Mouse (Mus musculus): ENCODE data around the gene Cd164.
A peak's percentile ranks its signal among the peaks of the same experiment; 100 is the strongest.

The Cd164 gene

DNA sequence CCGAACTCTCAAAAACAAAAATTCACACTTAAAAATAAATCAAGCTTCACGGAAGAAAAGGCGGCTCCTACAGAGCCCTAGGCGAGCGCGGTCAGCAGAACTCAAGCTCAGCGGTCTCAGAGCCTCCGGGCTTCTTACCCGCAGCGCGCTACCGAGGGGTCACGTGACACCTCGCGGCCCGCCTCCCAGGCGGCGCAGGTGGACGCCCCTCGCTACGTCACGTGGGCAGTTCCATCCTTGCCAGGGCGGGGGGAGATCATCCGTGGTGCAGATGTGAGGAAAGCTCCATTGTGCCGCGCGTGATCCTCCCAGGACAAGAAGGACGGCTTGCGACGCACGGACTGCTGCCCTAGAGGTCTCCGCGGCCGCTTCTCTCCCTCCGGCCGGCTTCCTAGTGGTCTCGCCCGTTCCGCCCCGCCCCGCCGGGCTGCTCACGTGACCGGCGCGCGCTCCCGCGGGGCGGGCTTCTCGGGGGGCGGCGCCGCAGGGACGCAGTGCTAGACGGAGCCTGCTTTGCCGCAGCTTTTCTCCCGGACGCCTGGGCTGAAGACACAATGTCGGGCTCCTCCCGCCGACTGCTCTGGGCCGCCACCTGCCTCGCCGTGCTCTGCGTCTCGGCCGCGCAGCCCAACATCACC, at the start of gene Cd164:
Gene Cd164, plus strand, starts transcription at position 434 of the 638 bp plus-strand sequence.
- peak; percentile 96 for DNase-seq

DNA sequence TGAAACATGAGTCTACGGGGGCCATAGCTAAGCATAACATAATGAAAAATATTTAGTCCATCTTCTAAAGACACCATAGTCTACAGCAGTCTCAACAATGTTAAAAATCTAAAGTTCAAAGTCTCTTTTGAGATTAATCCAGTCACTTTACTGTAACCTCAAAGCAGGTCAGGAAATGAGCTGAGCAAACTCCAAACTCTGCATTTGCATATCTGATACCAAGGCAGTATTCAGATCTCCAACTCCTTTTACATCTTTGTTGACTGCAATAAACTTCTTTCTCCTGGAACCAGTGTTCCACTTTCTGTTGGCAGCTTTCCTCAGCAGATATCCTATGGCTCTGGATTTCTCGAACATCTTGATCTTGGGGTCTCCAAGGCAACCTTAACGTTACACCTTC, 48.5 kb upstream of the Cd164 start:
- no peak for DNase-seq

DNA sequence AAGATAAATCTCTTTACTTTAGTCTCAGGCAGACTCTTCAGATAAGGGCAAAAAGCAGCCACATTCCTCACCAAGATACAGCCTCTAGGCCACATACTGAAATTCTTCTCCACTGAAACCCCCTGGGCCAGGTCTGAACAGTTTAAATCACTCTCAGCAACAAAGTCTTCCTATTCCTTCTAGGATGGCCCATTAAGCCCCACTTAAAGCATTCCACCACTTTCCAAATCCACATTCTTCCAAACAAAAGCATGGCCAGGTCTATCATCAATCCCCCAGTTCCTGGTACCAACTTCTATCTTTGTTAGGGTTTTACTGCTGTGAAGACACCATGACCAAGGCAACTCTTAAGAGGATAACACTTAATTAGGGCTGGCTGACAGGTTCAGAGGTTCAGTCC, 46.7 kb upstream of the Cd164 start:
- DNase-seq, result no peak

DNA sequence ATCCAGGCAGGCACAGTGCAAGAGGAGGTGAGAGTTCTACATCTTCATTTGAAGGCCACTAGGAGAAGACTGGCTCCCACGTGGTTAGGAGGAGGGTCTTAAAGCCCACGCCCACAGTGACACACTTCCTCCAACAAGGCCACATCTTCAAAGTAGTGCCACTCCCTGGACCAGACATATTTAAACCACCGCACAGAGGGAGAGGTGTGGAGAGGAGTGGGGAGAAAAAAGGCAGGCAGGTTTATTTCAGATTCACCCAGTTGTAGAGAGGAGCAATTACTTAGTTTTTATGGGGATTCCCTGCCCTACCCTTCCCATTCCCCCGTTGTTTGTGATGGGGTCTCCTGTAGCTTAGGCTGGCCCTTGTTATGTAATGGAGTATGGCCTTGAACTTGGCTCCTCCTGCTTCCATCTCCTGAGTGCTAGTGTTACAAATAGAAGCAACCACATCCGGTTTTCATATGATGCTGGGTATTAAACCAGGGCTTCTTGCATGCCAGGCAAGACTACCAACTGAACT, 46.2 kb upstream of the Cd164 start:
- DNase-seq, result no peak

DNA sequence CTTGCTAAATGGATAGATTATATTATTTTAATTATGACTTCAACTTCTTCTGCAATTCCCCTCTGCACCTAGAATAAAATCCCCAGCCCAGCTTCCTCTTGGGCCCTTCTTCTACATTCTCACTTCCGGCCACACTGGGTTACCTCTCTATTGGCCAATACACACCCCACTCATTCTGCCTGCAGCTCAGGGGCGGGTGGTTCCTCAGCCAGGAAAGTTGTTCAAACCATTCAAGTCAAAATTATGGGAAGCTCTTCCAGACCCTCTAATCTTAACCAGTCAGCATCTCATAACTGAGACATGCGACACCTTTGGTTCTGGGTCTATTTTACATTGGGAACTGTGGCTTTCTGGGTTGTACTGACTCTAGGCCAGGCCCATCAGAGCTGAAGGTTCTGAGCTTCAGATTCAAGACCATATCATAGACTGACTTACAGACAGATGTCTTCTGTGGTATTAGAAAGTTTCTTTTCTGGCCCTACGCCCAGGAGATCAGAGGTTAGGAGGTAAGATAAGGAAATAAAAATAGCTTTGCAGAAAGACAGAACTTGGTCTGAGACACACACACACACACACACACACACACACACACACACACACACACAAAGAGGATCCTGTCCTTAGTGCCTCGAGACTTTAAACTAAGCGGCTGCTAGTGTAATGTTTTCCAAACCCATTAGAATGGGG, 45.3 kb upstream of the Cd164 start:
- DNase-seq, result no peak

DNA sequence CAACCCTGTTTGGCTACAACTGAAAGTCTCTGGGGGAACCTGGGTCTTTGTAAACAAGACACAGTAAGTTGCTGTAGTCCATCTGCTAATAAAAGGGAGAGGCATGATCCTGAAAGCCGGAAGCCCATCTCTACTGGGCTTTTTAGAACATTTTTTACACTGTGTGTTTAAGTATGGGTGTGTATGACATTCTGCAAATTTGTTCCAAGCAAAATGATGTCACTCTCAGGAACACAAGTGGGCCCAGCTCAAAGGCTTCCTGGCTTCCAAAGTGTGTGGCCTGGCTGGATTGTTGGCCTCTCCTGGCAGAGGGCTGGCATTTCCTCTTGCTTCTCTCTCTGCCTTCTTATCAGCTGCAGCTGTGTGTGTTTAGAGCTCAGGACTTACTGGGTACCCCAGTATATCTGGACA, 44.2 kb upstream of the Cd164 start:
- no peak for DNase-seq

DNA sequence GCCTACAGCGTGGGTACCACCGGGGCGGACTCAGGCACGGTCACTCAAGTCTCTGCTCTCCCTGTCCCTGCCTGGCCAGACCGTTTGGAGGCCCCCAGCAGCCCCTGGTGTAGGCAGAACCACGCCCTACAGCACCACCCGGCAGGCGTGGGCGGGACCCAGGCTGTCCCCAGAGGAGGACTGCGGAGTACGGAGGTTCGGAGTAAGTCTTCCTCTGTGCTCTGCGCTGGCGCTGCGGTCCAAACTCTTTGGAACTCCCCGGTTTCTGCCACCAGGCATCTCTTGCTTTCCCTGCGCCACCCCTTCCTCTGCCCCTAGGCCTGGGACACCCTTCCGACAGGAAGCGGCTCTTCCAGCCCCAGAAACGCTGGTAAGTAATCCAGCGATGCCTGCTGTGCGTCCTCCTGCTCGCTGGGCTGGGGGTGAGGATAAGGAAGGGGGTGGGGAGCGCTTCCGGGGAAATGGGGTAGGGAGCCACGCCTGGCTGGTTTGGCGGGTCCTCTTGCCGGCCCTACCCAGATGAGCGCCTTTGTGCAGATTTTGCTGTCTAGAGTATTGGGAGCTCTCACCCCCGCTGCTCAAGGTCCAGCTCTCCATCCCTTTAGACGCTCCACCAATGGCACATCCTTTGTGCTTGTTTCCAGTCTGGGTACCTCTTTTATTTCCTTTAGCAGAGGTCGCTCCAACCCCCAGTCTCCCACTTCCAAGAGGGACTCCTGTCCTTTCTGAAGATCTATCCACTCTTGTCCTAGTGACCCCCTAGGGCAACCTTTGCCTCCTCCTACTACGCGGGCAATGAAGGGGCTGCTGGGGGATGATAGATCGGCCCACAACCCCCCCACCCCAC, 42.8 kb upstream of the Cd164 start, which contains the start of gene Mical1:
Gene Mical1, plus strand, starts transcription at position 144 of the 847 bp plus-strand sequence.
- DNase-seq, result peak in 1 of 2 experiments; percentile 31

DNA sequence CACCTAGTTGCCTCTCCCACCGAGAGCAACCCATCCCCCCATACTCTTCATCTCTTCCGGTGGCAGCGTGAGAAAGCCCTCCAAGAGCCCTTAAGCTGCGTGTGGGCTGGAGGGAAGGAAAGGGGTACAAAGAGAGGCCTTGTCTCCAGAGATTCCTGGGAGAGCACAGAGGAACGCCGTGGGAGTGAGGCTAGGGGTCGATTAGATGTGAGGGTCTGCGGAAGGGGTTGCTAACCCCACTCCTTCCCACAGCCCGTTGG, 42.3 kb upstream of the Cd164 start:
- DNase-seq, result no peak

DNA sequence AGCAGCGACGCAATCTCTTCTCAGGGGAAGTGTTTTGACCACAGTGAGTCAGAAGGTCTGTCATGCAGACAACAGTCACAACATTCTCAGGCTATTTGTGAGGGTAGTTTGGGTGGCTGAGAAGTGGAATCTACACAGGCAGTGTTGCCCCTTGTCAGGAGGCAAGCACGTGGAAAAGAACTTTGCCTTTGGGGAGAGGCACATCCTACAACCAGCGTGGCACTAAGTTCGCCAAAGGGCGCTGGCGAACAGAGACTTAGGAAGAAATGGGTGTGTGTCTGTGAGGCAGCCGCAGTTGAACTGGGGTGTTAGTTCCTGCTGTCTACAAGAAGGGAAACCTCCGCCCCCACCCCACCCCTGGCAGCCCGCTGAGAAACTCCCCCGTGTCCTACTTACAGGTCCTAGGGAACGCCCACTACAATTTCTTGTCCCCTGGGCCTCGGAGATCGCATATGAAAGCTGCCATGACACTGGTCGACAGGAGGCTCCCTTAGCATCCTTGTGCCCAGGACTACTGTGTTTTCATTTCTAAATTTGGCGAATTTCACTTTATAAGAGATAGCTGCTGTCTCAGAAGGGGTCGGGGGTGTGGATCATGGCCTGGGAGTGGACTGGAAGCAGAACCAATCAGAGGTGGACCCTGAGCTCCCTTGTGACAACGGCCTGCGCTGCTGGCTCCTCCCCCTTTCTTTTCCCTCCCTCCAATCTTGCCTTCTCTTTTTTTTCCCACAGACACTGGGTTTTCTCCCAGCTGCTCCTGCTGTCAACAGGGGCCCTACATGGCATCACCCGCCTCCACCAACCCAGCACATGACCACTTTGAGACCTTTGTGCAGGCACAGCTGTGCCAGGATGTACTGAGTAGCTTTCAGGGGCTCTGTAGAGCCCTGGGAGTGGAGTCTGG, 41.7 kb upstream of the Cd164 start:
- peak in 1 of 2 experiments; percentile 39 for DNase-seq

DNA sequence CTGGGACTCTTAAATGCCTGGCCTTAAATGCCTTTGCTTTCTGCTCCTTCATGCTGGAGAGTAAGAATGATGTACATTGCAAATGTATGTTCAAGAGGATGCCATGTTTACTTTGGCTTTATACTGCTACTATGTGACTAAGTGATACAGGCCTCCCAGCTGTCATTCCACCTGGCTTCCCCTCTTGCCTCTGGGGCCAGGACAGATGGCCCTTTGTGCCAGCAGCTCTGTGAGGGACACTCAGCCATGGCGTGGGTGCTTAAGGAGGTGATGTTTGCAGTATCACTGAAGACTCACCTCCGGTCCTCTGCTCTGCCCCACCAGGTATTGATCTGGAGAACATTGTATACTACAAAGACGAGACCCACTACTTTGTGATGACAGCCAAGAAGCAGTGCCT, 39.3 kb upstream of the Cd164 start:
- DNase-seq, result no peak

DNA sequence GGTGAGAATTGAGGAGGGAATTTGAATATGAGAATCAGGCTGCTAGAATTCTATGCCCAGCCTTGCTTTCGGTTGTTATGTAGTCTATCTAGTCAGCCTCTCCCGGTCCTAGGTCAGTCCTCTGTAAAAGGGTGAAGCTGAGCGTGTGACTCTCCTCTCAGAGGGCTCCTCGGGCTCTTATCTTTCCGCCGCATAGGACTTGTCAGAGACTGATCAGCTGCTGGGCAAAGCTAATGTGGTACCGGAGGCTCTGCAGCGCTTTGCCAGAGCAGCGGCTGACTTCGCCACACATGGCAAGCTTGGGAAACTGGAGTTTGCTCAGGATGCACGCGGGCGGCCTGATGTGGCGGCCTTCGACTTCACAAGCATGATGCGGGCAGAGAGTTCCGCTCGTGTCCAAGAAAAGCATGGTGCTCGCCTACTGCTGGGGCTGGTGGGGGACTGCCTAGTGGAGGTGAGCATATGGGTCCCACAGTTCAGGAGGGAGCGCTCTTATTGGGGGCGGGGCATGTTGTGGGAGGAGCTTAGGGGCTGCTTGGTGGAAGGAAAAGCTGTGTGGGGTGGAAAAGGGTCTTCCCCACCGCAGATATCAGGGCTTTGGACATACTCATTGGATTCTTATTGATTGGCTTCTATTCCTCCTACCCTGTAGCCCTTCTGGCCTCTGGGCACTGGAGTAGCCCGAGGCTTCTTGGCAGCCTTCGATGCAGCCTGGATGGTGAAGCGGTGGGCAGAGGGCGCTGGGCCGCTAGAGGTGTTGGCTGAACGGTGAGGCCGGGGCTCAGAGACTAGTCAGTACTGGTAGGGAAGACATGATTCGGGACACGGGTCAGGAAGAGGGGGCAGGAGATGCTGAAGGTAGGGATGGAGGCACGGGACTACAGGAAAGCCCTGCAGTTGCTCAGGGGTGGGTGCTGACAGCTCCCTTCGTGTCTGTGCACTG, 38.0 kb upstream of the Cd164 start:
- peak in 1 of 2 experiments; percentile 12 for DNase-seq

DNA sequence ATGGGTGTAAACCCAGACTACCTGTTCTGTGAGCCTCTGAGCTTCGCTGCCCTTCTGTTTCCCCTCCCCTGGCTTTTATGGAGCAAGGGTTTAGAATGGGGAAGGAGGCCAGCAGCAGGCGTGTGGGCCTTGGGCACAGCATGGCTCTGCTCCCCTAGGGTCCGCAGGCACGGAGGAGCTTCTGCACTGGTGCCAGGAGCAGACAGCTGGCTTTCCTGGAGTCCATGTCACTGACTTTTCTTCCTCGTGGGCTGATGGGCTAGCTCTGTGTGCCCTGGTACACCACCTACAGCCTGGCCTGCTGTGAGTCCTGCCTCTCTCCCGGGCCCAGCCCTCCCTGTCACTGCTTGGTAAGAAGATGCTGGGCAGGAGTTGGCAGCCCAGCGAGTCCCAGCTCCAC, 36.8 kb upstream of the Cd164 start:
- peak in 1 of 2 experiments; percentile 21 for DNase-seq

DNA sequence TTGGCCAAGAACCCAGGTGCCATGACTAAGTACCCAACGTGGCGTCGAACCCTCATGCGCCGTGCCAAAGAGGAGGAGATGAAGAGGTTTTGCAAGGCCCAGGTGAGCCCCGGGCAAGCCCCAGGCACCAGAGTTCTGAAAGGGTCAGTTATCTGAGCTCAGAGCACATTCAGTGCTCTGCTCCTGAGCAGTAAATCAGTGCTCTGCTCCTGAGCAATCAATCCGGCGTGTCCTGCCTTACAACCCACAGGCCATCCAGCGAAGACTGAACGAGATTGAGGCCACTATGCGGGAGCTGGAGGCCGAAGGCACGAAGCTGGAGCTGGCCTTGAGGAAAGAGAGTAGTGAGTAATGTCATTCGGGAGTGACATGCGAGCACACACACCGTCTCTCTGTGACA, 33.4 kb upstream of the Cd164 start:
- no peak for DNase-seq

DNA sequence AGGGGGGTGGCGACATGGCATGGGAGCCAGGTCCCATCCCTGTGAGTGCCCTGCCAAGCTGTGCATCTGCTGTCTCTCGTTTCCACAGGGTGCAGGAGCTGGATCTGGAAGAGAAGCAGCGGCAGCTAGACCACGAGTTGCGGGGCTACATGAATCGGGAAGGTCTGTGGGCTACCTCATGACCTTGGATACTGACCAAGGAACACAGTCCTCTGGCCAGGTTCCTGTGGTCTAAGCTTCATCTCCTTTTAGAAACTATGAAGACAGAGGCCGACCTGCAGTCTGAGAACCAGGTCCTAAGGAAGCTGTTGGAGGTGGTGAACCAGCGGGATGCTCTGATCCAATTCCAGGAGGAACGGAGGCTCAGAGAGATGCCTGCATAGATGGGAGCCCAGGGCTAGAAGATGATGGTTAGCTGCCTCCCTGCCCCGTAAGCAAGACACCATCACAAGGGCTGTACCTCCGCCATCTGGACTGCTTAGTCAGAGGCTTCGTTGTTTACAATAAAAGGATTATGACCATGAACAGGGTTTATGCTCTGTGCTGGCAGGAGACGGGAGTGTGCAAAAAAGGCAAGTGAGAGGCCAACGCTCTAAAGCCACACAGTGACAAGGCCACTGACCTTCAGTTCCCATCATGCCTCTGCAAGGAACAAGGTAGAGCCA, 32.6 kb upstream of the Cd164 start:
- peak in 1 of 2 experiments; percentile 11 for DNase-seq

DNA sequence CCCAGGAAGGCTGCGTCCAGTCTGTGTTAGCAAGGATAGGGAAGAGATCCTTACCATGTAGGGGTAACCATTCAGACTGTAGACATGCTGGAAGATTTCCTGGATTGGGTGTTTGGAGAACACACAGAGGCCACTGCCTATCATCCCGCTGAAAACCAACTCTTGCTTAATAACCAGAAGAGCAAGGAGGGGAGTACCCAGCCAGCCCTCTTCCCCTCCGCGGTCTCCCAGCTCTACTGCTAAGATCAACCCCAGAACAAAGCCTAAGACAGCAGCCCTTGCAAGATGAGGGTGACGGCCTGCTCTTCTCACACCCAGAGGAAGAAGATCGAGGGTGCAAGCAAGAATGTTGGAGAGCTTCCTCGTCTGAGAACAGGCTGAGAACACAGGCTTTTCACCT, 30.3 kb upstream of the Cd164 start:
- DNase-seq, result no peak

DNA sequence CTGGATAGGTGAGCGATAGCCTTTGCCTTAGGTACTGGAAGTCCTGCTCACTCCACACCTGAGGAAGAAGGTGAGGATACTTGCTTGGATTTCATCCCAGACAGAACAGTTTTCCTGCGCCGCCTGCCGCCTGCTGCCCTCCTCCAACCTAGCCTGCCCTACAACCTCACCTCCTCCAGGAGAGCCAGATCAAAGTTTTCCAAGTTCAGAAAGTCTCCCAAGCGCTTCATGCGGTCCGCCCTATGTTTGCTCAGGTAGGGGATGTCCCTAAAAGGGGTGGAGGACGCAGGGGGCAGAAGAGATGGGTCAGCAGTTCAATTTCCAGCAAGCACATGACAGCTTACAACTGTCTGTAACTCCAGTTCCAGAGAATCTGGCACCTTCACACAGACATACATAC, 29.9 kb upstream of the Cd164 start:
- no peak for DNase-seq

DNA sequence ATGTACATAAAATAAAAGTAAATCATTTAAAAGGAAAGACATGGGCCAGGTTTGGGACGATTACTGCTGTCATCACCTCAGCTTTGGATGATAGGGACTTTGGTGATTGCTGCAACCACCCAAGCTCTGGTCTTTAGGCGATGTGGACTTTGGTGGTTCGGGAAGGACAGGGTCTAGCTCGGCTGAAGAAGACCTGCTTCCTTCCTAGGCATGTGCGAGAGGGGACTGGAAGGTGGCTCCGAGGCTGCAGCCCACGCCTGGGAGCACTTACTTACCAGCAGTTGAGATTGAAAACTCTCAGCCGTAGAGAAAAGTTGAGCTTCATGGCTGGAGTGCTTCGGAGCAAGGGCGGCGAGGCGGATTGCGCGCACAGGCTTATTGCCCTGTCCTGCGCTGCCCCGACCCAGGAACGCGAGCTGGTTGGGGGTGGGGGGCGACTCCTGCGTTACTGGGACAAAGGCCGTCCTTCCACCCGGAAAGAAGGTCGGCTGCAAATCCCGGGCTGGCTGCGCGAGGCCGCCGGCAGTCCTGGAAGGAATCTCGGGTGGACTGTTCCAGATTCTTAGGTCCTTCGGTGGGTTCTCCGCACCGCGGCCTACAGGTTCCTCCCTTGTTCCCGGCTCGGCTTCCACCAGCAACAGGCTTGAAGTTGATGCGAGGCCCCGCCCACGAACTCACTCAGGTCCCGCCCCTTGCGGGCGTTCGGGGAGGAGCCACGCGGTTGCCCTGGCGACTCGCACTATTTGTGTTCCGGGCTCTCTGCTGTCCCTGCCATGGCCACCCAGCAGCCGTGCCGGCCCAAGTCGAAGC, 29.3 kb upstream of the Cd164 start, which contains the start of the genes Smpd2 and Ppil6:
Gene Smpd2, minus strand, starts transcription at position 662 of the 810 bp plus-strand sequence.
Gene Ppil6, plus strand, starts transcription at position 732 of the 810 bp plus-strand sequence.
- peak; percentile 92 to 94 for DNase-seq

DNA sequence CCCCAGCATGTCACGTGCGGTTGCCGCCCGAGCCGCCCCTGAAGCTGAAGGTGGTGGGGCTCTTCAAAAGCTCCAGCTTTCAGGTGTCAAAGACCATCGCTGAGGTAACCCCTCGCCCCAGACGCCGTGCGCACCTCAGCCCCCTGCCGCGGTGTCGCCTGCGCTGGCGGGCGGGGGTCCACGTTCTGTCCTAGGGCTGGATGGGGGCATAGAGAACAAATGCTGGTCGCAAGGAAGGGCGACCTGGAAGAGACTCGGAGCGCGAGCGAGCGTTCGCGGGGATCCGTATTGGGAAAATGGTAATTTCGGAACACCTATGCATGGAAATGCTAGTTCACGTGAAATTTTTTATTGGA, 28.7 kb upstream of the Cd164 start:
- DNase-seq, result no peak

DNA sequence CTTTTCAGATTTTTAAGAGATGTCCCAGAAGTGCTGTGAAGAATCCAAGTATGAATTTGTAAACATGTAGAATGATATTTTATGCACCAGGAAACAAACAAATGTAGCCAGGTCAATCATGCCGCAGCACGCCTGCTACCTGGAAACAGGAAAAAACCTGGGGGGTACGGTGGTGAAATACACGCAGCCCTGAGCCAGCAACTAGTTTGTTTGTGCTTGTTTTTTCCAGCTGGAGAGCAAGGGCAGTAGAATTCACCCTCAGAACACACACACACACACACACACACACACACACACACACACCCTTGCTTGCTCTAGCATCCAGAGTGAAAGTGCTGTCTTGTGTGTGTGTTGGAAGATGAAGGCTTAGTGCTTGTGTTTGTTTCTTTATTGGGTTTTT, 28.1 kb upstream of the Cd164 start:
- peak in 1 of 2 experiments; percentile 14 for DNase-seq

DNA sequence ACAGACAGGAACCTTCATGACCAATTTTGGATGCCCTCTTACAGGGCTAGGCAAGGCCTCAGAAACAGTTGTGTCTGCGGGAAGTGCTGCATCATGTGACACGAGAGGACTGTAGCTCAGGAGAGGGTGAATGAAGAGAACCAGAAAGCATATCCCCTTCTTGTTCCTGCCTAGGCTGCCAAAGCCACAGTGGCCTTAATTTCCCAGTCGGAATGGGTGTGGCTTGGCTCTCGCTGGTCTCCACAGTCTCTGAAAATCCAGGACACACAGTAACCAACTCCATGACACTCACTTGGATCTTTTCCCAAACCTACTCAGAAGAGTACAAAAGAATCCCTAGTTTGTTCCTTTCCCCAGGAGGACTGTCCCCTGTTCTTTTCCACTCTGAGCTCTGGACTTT, 18.3 kb upstream of the Cd164 start:
- peak in 1 of 2 experiments; percentile 18 for DNase-seq
